8 mouse cellular contexts compared by ENCODE assay signal in the genomic region with DNA sequence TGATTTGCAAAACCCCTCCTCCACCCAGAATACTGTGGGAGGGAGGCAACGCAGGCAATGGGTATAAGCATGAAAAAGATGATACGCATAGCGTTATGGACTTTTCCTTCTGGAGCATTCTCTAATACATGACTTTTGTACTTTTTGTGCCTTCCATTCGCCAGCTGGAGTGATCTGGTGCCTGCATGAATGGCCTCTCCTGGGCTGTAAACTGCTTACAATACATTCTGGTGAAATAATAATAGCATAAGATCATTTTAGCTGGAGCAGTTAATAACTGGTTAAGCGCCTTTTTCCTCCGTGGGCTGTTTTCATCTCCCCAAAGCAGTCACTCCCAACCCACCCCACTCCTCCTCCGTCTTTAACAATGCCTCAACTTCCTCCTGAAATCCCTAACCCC. TPM values are rescaled to one million over a fixed set of nuclear protein-coding genes. Genes with fewer than 3 reads are reported as not detected.
DNase-seq lines count a peak whose midpoint lies in the region; ATAC-seq and TF ChIP-seq lines count a peak whose summit lies in the region.

No protein-coding gene starts in this region.

- no peak for ATAC-seq in embryonic facial prominence, embryonic 14.5 days (ENCODE audit: low read depth)
- peak; percentile 2 for ATAC-seq in hindbrain, embryonic 13.5 days (ENCODE audit: low FRiP score)
- ATAC-seq in midbrain, embryonic 14.5 days (ENCODE audit: low FRiP score, low TSS enrichment) = no peak
- ATAC-seq in monocyte, adult 5-6 weeks (replicated peaks; ENCODE audit: insufficient number of reproducible peaks, low FRiP score, low TSS enrichment, poor library complexity, severe bottlenecking) = no peak

- peak overlapping the region; percentile 91 for H3K27ac ChIP-seq in layer of hippocampus, adult 2 months
- no peak overlapping the region for H3K27ac ChIP-seq in embryonic facial prominence, embryonic 14.5 days (replicated peaks; ENCODE audit: low read depth, low read length)
- H3K27ac ChIP-seq in hindbrain, embryonic 13.5 days = peak overlapping the region; percentile 77
- peak overlapping the region; percentile 80 for H3K27ac ChIP-seq in midbrain, embryonic 14.5 days (replicated peaks; ENCODE audit: low read depth, low read length)

- peak overlapping the region; percentile 64 for H3K9ac ChIP-seq in embryonic facial prominence, embryonic 14.5 days (ENCODE audit: low read depth, low read length)
- H3K9ac ChIP-seq in hindbrain, embryonic 13.5 days = peak overlapping the region; percentile 78
- peak overlapping the region; percentile 69 for H3K9ac ChIP-seq in midbrain, embryonic 14.5 days (replicated peaks; ENCODE audit: low read length)

- peaks cover 46% of the 10 kb centered on the region for H3K27me3 ChIP-seq in embryonic facial prominence, embryonic 14.5 days (replicated peaks; ENCODE audit: control insufficient read depth, insufficient read depth, low read length)
- peaks cover 36% of the 10 kb centered on the region for H3K27me3 ChIP-seq in hindbrain, embryonic 13.5 days
- peaks cover 16% of the 10 kb centered on the region; the same call in 1 of the 2 replicates for H3K27me3 ChIP-seq in midbrain, embryonic 14.5 days (ENCODE audit: control insufficient read depth, insufficient read depth, low read length)

- H3K4me2 ChIP-seq in embryonic facial prominence, embryonic 14.5 days (ENCODE audit: low read depth, low read length) = peak overlapping the region; percentile 91
- peak overlapping the region; percentile 84 for H3K4me2 ChIP-seq in hindbrain, embryonic 13.5 days
- H3K4me2 ChIP-seq in midbrain, embryonic 14.5 days (ENCODE audit: low read length) = peak overlapping the region; percentile 92

- peak overlapping the region; percentile 73 for H3K4me3 ChIP-seq in layer of hippocampus, adult 2 months
- H3K4me3 ChIP-seq in embryonic facial prominence, embryonic 14.5 days (ENCODE audit: low read depth, low read length) = peak overlapping the region; percentile 61
- H3K4me3 ChIP-seq in hindbrain, embryonic 13.5 days = peak overlapping the region; percentile 65
- H3K4me3 ChIP-seq in midbrain, embryonic 14.5 days (replicated peaks; ENCODE audit: low read depth, low read length) = peak overlapping the region; percentile 63

- WGBS in embryonic facial prominence, embryonic 14.5 days = 29% methylated on average over 7 of the region's 7 CpGs
- WGBS in hindbrain, embryonic 13.5 days = 18% methylated on average over 7 of the region's 7 CpGs
- 15% methylated on average over 7 of the region's 7 CpGs for WGBS in midbrain, embryonic 14.5 days

- H3K4me1 ChIP-seq in embryonic facial prominence, embryonic 14.5 days (ENCODE audit: control insufficient read depth, insufficient read depth, low read length) = 0 out of 2 replicates have a peak, but pooled peaks cover 3% of the 10 kb centered on the region
- peaks cover 28% of the 10 kb centered on the region for H3K4me1 ChIP-seq in hindbrain, embryonic 13.5 days (replicated peaks)
- peaks cover 10% of the 10 kb centered on the region for H3K4me1 ChIP-seq in midbrain, embryonic 14.5 days (ENCODE audit: control insufficient read depth, insufficient read depth, low read length)

- no peak for DNase-seq in layer of hippocampus, adult 2 months (ENCODE audit: low spot score in 2 of 2)
- DNase-seq in layer of hippocampus, postnatal 10 days (ENCODE audit: low spot score in 2 of 2) = no peak
- DNase-seq in embryonic facial prominence, embryonic 14.5 days (ENCODE audit: low spot score) = no peak
- peak; percentile 41 for DNase-seq in midbrain, embryonic 14.5 days
- no peak for DNase-seq in thymus, postnatal 25 days
- no peak for DNase-seq in thymus, postnatal 36 days

- no peaks in the 10 kb centered on the region for H3K36me3 ChIP-seq in embryonic facial prominence, embryonic 14.5 days (ENCODE audit: control insufficient read depth, insufficient read depth, low read length)
- no peaks in the 10 kb centered on the region for H3K36me3 ChIP-seq in hindbrain, embryonic 13.5 days
- no peaks in the 10 kb centered on the region for H3K36me3 ChIP-seq in midbrain, embryonic 14.5 days (ENCODE audit: control insufficient read depth, insufficient read depth, low read length)

- H3K9me3 ChIP-seq in embryonic facial prominence, embryonic 14.5 days (ENCODE audit: control insufficient read depth, low read length) = no peaks in the 10 kb centered on the region
- H3K9me3 ChIP-seq in hindbrain, embryonic 13.5 days = no peaks in the 10 kb centered on the region
- H3K9me3 ChIP-seq in midbrain, embryonic 14.5 days (ENCODE audit: control insufficient read depth, low read length) = no peaks in the 10 kb centered on the region

- TF ChIP-seq CTCF in layer of hippocampus, adult 2 months (conservative IDR thresholded peaks at IDR 0.05) = no peak

RNA-seq across cellular contexts. Expression of gene Vstm2a, which starts 0.5 kb away (rescaled TPM):
- 100 to 1,000 TPM; 148 to 154 TPM for total RNA-seq in layer of hippocampus, adult 2 months (2021)
- 100 to 1,000 TPM; 105 to 120 TPM for total RNA-seq in layer of hippocampus, postnatal 10 days (2021)
- polyA plus RNA-seq in embryonic facial prominence, embryonic 14.5 days (2014; fragmentation: Nextera tagmentation; extraction: Ambion mirVana) = 8.4 and 8.9 TPM in 2 replicates
- polyA plus RNA-seq in hindbrain, embryonic 13.5 days (2015; fragmentation: Nextera tagmentation; extraction: Ambion mirVana) = 46.3 and 53.0 TPM in 2 replicates
- 64.2 and 73.7 TPM in 2 replicates for polyA plus RNA-seq in midbrain, embryonic 14.5 days (2014; fragmentation: Nextera tagmentation; extraction: Ambion mirVana)
- total RNA-seq in monocyte, adult 5-6 weeks (2017) = not detected in 3 replicates

Comparison
In these comparisons a context has a peak if more than half of its experiments do, and no peak if none do; other contexts are left out.
1. RNA of gene Vstm2a, which starts 0.5 kb away (total RNA-seq): 148 to 154 TPM in layer of hippocampus, adult 2 months and 105 to 120 TPM in layer of hippocampus, postnatal 10 days; not detected in monocyte, adult 5-6 weeks; every median in the first group is over 100 times any median in the second.
2. Peak in every context shown above with its lines, with median percentiles within 50 percentile points of each other: H3K4me3 ChIP-seq, H3K4me2 ChIP-seq and H3K9ac ChIP-seq.